Mouse (Mus musculus) stomach, postnatal 0 days (tissue): Measurements from ENCODE around the gene Sp9. TPM values are rescaled to one million over a fixed set of nuclear protein-coding genes. Genes with fewer than 3 reads are reported as not detected.

Experiments
- ATAC-seq: fragments of 200-750 bp; cut with Nextera tagmentation; 2 replicates; pipeline ENCODE4 v1.8.0; 2017; ENCODE audit not compliant: low FRiP score, low TSS enrichment
- DNase-seq: peaks from one replicate; pipeline ENCODE4 v3.0.0-alpha.2; 2016; ENCODE audit warnings: low spot score
- H3K27ac ChIP-seq: fragments of 300-500 bp; sonication (generic); replicated peaks from 2 replicates; pipeline ENCODE4 v1.5.1; 2014; ENCODE audit warnings: mild to moderate bottlenecking, control low read depth
- H3K27me3 ChIP-seq: fragments of 300-500 bp; sonication (generic); 2 replicates; pipeline ENCODE4 v1.6.1; 2014; ENCODE audit warnings: low read length; ENCODE audit not compliant: control insufficient read depth, insufficient read depth
- H3K36me3 ChIP-seq: fragments of 300-500 bp; sonication (generic); 2 replicates; pipeline ENCODE4 v1.6.1; 2014; ENCODE audit warnings: low read length, mixed read lengths; ENCODE audit not compliant: control insufficient read depth, insufficient read depth
- H3K4me1 ChIP-seq: fragments of 300-500 bp; sonication (generic); replicated peaks from 2 replicates; pipeline ENCODE4 v1.6.1; 2014; ENCODE audit warnings: antibody characterized with exemption; ENCODE audit not compliant: control insufficient read depth, insufficient read depth
- H3K4me2 ChIP-seq: fragments of 300-500 bp; sonication (generic); replicated peaks from 2 replicates; pipeline ENCODE4 v1.6.1; 2014; ENCODE audit warnings: low read depth, mild to moderate bottlenecking, control low read depth, moderate library complexity
- H3K4me3 ChIP-seq: fragments of 300-500 bp; sonication (generic); 2 replicates; pipeline ENCODE4 v1.5.1; 2014; ENCODE audit warnings: low read depth, low read length, control low read depth
- H3K9ac ChIP-seq: fragments of 300-500 bp; sonication (generic); 2 replicates; pipeline ENCODE4 v1.6.1; 2014; ENCODE audit warnings: mild to moderate bottlenecking, low read length, control low read depth, mixed read lengths
- H3K9me3 ChIP-seq: fragments of 300-500 bp; sonication (generic); 2 replicates; pipeline ENCODE4 v1.6.1; 2016; ENCODE audit warnings: low read length; ENCODE audit not compliant: control insufficient read depth
- CTCF ChIP-seq: IDR thresholded peaks from 2 replicates; pipeline ENCODE4 v1.5.1; 2016; ENCODE audit warnings: antibody characterized with exemption, low read depth, mild to moderate bottlenecking, moderate library complexity
- EP300 ChIP-seq: optimal IDR thresholded peaks from 2 replicates; pipeline ENCODE3; 2016; ENCODE audit warnings: antibody characterized with exemption
- WGBS: fragments of 180-500 bp; shearing (Covaris S2); extraction: QIAGEN DNeasy Blood & Tissue Kit; methylation state at CpG from one replicate; pipeline ENCODE4 v1.1.7; 2014; 5-methylcytosine and 5-hydroxymethylcytosine counted together
- polyA plus RNA-seq: library from polyadenylated mRNA; unstranded; fragments of >200 nt; fragmentation: Nextera tagmentation; extraction: Ambion mirVana; gene quantifications from 2 replicates; pipeline ENCODE4 v1.2.1, GENCODE M21; 2015

Sp9 gene
- polyA plus RNA-seq, 1 experiment from 2014 or later, result not detected

DNA sequence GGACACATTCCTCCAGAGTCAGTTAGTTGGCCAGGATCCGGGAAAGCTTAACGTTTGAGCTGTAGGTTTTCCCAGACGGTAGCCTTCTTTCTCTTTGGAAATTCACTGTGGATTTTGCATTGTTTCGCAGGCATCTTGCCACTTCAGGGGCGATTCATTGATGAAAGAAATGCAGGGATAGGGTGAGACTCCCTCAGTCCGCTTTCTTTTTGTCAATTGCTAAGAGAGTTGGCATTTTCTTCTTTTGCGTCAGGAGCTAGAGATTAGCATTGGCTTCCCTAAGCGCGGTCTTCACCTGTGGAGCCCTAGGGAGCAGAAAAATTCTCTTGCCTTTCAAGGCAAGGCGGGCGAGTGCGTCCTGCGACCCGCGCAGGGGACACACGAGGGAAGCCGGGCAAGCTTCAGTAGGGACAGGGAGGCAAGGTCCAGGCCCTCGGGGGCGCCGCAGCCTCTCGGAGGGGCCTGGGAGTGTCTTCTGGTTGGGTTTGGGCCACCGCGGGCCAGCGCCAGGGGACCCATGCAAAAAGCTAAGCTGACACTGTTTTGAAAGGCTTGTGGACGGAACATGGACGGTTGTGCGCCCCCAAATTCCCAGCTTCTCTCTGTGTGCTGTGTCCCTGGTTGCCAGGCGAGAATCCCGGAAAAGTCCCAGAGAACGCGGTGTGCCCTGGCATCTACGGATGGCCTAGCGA, 8.8 kb downstream of the Sp9 start:
- no peak overlapping the region for H3K4me2 ChIP-seq
- H3K27ac ChIP-seq, result no peak overlapping the region
- H3K9ac ChIP-seq, result no peak overlapping the region
- H3K4me3 ChIP-seq, result 0 out of 2 replicates have a peak overlapping the region, but pooled peaks have one; percentile 14
- no peaks in the 10 kb centered on the region for H3K9me3 ChIP-seq
- ATAC-seq, result no peak
- peaks cover 17% of the 10 kb centered on the region; the same call in 1 of the 2 replicates for H3K27me3 ChIP-seq
- H3K4me1 ChIP-seq, result no peaks in the 10 kb centered on the region
- no peak for TF ChIP-seq EP300
- no peak for TF ChIP-seq CTCF
- H3K36me3 ChIP-seq, result no peaks in the 10 kb centered on the region
- 10% methylated on average over 33 of the region's 33 CpGs for WGBS
- DNase-seq, result no peak

GRCm38 (mm10) chr2:73281048-73281661, 9.4 kb downstream of the Sp9 start:
- Histone ChIP-seq H3K27ac (no peak overlapping the region), H3K4me1 (no peaks in the 10 kb centered on the region), H3K9me3 (no peaks in the 10 kb centered on the region), H3K9ac (no peak overlapping the region), H3K4me3 (no peak overlapping the region; the same call in 1 of the 2 replicates), H3K4me2 (no peak overlapping the region), H3K27me3 (peaks cover 17% of the 10 kb centered on the region; the same call in 1 of the 2 replicates), H3K36me3 (no peaks in the 10 kb centered on the region)
- WGBS, result 36% methylated on average over 22 of the region's 22 CpGs
- no peak for ATAC-seq
- DNase-seq, result peak; percentile 31
- TF ChIP-seq CTCF (no peak), EP300 (no peak)

DNA sequence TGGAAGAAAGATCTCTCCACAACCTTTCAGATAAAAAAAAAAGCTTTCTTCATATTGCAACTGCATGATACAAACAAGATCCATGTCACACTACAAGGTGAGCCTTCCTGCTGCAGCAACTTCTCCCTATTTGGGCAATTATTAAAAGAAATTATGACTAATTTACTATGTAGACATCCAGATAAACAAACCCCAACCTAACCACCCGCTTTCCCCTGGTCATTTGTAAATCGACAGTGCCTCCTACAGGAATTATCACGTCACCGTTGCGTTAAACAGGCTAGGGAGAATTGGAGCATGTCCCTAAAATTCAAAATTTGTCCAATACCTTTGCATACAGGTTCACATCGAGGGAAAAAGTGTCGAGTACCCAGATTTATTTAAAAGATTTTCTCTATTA, 10.0 kb downstream of the Sp9 start:
- Histone ChIP-seq H3K27ac (no peak overlapping the region), H3K9me3 (no peaks in the 10 kb centered on the region), H3K36me3 (no peaks in the 10 kb centered on the region), H3K4me3 (no peak overlapping the region), H3K27me3 (peaks cover 17% of the 10 kb centered on the region; the same call in 1 of the 2 replicates), H3K9ac (no peak overlapping the region), H3K4me1 (no peaks in the 10 kb centered on the region), H3K4me2 (no peak overlapping the region)
- no peak for DNase-seq
- no peak for ATAC-seq
- WGBS, result 38% methylated on average over 7 of the region's 7 CpGs
- peak; percentile 67 for TF ChIP-seq CTCF
- no peak for TF ChIP-seq EP300

DNA sequence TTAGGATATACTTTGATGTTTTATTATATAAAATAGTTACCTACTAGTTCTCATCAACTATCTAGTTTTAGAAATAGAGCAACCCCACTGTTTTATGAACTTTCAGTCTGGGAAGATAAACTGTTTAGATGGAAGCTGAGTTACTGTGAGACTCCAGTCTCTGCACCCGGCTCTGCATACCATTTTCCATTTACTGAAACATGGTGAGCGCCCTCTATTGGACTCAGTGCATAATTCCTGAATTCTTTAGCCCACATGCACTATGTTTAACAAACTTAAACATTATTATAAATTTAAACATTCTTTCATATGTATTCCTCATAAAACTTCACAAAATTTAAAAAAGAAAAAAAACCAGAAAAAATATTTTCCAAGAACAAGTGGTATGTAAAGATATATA, 13.9 kb downstream of the Sp9 start:
- 8% methylated on average over 2 of the region's 2 CpGs for WGBS
- ATAC-seq (no peak), DNase-seq (no peak)
- Histone ChIP-seq H3K4me3 (no peak overlapping the region), H3K9ac (no peak overlapping the region), H3K27me3 (no peaks in the 10 kb centered on the region), H3K27ac (no peak overlapping the region), H3K4me2 (no peak overlapping the region), H3K36me3 (peaks cover 12% of the 10 kb centered on the region), H3K4me1 (no peaks in the 10 kb centered on the region), H3K9me3 (no peaks in the 10 kb centered on the region)
- TF ChIP-seq EP300 (no peak), CTCF (peak; percentile 72)

- Histone ChIP-seq H3K4me3 (no peak overlapping the region), H3K4me1 (no peaks in the 10 kb centered on the region), H3K4me2 (no peak overlapping the region), H3K27ac (no peak overlapping the region), H3K27me3 (no peaks in the 10 kb centered on the region), H3K9me3 (no peaks in the 10 kb centered on the region), H3K9ac (no peak overlapping the region), H3K36me3 (peaks cover 14% of the 10 kb centered on the region)
- no peak for TF ChIP-seq EP300
- no peak for TF ChIP-seq CTCF
- no peak for DNase-seq
- WGBS, result 71% methylated on average over 4 of the region's 4 CpGs
- no peak for ATAC-seq
Observed at GRCm38 (mm10) chr2:73291130-73291529, 19.4 kb downstream of the Sp9 start.

GRCm38 (mm10) chr2:73295023-73295422, 23.3 kb downstream of the Sp9 start:
- peaks cover 5% of the 10 kb centered on the region for H3K36me3 ChIP-seq
- WGBS, result 81% methylated on average over 7 of the region's 7 CpGs

More at GRCm38 (mm10) chr2:73295023-73295422, 23.3 kb downstream of the Sp9 start:
- Histone ChIP-seq H3K4me2 (no peak overlapping the region), H3K27ac (no peak overlapping the region), H3K4me1 (no peaks in the 10 kb centered on the region), H3K27me3 (no peaks in the 10 kb centered on the region), H3K4me3 (no peak overlapping the region), H3K9ac (no peak overlapping the region), H3K9me3 (no peaks in the 10 kb centered on the region)
- DNase-seq (no peak), ATAC-seq (no peak)
- TF ChIP-seq CTCF, result no peak
- no peak for TF ChIP-seq EP300
